Mouse (Mus musculus) hindbrain, embryonic 11.5 days (tissue): ENCODE data around the gene Prkn. TPM values are rescaled to one million over a fixed set of nuclear protein-coding genes. Genes with fewer than 3 reads are reported as not detected.

ENCODE experiments used
- ATAC-seq: fragments of 200-750 bp; cut with Nextera tagmentation; 2 replicates; pipeline ENCODE4 v1.8.0; 2017; ENCODE audit warnings: mild to moderate bottlenecking, moderate TSS enrichment, moderate library complexity; ENCODE audit not compliant: low FRiP score
- DNase-seq: peaks from one replicate; pipeline ENCODE4 v3.0.0-alpha.2; 2015; ENCODE audit warnings: low spot score
- H3K27ac ChIP-seq: fragments of 300-500 bp; sonication (generic); 2 replicates; pipeline ENCODE4 v1.5.1; 2014; ENCODE audit warnings: mild to moderate bottlenecking, low read depth, low read length
- H3K27me3 ChIP-seq: fragments of 300-500 bp; sonication (generic); 2 replicates; pipeline ENCODE4 v1.6.1; 2014; ENCODE audit warnings: mild to moderate bottlenecking, low read length, moderate library complexity, mixed read lengths; ENCODE audit not compliant: control insufficient read depth, insufficient read depth
- H3K36me3 ChIP-seq: fragments of 300-500 bp; sonication (generic); 2 replicates; pipeline ENCODE4 v1.6.1; 2014; ENCODE audit warnings: mild to moderate bottlenecking, low read length, moderate library complexity, mixed read lengths; ENCODE audit not compliant: control insufficient read depth, insufficient read depth
- H3K4me1 ChIP-seq: fragments of 300-500 bp; sonication (generic); replicated peaks from 2 replicates; pipeline ENCODE4 v1.6.1; 2014; ENCODE audit warnings: low read length, mixed read lengths; ENCODE audit not compliant: control insufficient read depth, insufficient read depth
- H3K4me2 ChIP-seq: fragments of 300-500 bp; sonication (generic); replicated peaks from 2 replicates; pipeline ENCODE4 v1.6.1; 2014; ENCODE audit warnings: mild to moderate bottlenecking, low read depth, low read length
- H3K4me3 ChIP-seq: fragments of 300-500 bp; sonication (generic); 2 replicates; pipeline ENCODE4 v1.5.1; 2014; ENCODE audit warnings: low read depth, low read length
- H3K9ac ChIP-seq: fragments of 300-500 bp; sonication (generic); 2 replicates; pipeline ENCODE4 v1.6.1; 2014; ENCODE audit warnings: low read depth, low read length
- H3K9me3 ChIP-seq: fragments of 300-500 bp; sonication (generic); 2 replicates; pipeline ENCODE4 v1.6.1; 2016; ENCODE audit warnings: low read length; ENCODE audit not compliant: control insufficient read depth
- WGBS: fragments of 180-500 bp; shearing (Covaris S2); extraction: QIAGEN DNeasy Blood & Tissue Kit; methylation state at CpG from one replicate; pipeline ENCODE4 v1.1.7; 2014; 5-methylcytosine and 5-hydroxymethylcytosine counted together
- polyA plus RNA-seq: library from polyadenylated mRNA; unstranded; fragments of >200 nt; fragmentation: Nextera tagmentation; extraction: Ambion mirVana; gene quantifications from 2 replicates; pipeline ENCODE4 v1.2.1, GENCODE M21; 2014

The Prkn gene
- polyA plus RNA-seq, 1 experiment from 2014 or later = 1.9 TPM

DNA sequence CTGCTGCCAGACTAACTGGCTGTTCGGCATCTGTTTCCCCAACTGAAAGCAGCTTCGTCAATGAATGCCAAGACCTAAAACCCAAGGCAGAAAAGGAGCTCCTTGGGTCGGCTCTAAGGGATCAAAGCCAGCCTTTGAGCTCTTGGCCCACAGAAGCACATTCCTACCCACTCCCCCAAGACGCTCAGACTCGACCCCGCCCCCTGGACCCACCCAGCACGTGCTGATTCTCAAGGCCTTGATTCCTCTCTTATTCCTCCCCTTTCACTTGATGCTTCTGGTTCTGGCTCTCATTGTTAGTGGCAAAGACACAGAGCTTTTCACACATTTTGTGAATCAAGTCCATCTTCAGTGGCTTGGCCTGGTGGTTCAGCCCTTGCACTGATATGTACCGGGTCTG is 979.3 kb downstream of the Prkn start:
- no peaks in the 10 kb centered on the region for H3K4me1 ChIP-seq
- H3K4me2 ChIP-seq = no peak overlapping the region
- H3K36me3 ChIP-seq = no peaks in the 10 kb centered on the region
- no peak overlapping the region for H3K27ac ChIP-seq
- no peaks in the 10 kb centered on the region for H3K9me3 ChIP-seq
- ATAC-seq = no peak
- no peaks in the 10 kb centered on the region for H3K27me3 ChIP-seq
- 50% methylated on average over 8 of the region's 8 CpGs for WGBS
- no peak for DNase-seq
- H3K4me3 ChIP-seq = no peak overlapping the region
- no peak overlapping the region for H3K9ac ChIP-seq

DNA sequence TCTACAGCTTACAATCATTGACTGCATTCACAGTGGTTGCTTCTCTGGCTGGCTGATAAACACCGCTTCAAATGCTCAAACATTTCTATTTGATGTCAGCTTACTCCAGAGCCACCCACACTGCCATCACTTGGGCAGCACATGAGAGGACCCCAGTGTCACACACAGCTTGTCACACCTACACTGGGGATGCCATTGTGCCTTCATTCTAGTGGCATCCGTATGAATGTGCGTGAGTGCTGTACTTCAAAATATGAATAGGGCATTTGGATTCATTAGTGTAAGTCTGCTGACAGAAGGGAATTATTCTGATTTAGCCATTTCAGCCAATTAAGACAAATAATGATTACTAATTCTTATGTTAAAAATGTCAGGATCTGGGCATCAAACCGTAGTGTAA is 980.6 kb downstream of the Prkn start:
- DNase-seq (no peak), ATAC-seq (no peak)
- 93% methylated on average over 4 of the region's 4 CpGs for WGBS

DNA sequence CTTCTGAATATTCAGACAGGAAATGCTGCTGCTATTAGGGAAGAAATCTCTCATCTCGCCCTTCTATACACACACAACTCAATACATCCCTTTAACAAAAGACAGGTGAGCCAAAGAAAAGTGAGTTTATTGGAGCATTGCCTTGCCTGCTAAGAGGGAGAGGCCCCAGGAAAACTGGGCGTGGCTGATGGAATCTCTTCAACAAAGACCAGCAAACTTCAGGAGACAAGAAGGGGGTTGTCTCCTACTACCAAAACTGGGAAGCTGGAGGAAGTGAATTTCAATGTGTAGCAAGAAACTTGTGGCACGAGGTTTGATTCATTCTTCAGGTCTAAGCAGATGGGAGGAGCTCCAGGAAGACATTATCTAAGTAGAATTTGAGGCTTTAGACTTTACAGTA is 989.3 kb downstream of the Prkn start:
- WGBS = 68% methylated on average over 3 of the region's 3 CpGs
- ATAC-seq (no peak), DNase-seq (no peak)
- Histone ChIP-seq H3K4me1 (no peaks in the 10 kb centered on the region), H3K36me3 (no peaks in the 10 kb centered on the region), H3K27me3 (no peaks in the 10 kb centered on the region), H3K9me3 (no peaks in the 10 kb centered on the region), H3K4me3 (no peak overlapping the region), H3K4me2 (no peak overlapping the region), H3K27ac (no peak overlapping the region), H3K9ac (no peak overlapping the region)

More for the DNA sequence above, 980.6 kb downstream of the Prkn start:
- Histone ChIP-seq H3K9ac (no peak overlapping the region), H3K4me1 (no peaks in the 10 kb centered on the region), H3K9me3 (no peaks in the 10 kb centered on the region), H3K4me3 (no peak overlapping the region), H3K4me2 (no peak overlapping the region), H3K27me3 (no peaks in the 10 kb centered on the region), H3K36me3 (no peaks in the 10 kb centered on the region), H3K27ac (no peak overlapping the region)

DNA sequence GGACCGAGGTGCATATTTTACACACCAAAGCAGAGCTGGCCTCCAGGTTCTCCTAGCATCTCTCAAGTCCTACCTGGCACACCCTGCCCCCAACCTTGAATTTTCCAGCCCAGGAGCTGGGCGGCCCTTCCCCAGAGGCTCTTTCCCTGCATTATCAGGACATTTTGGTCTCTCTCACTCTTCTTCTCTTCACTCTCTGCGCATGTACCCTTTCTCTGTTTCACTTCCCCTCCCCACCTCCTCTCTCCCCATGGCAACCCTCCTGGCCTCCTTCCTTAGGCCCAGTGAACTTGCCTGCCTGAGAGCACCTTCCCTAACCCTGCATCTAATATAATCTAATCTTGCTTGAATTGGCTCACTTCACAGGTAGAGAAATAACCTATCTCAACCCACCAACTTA is 996.9 kb downstream of the Prkn start:
- no peak for ATAC-seq
- WGBS = 95% methylated on average over 3 of the region's 3 CpGs

DNA sequence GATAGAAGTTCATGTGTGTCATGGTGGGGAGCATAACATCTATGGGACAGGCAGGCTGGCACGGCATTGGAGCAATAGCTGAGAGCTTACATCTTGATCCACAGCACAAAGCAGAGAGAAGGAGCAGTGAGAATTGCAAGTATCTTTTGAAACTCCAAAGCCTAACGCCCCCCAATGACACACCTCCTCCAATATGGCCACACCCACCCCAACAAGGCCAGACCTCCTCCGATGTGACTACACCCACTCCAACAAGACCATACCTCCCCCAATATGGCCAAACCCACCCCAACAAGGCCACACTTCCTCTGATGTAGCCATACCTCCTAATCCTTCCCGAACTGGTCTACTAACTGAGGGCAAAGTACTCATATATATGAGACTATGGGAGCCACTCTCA is 1004.3 kb downstream of the Prkn start:
- H3K4me3 ChIP-seq = no peak overlapping the region
- no peak overlapping the region for H3K27ac ChIP-seq
- 96% methylated on average over 4 of the region's 4 CpGs for WGBS
- no peaks in the 10 kb centered on the region for H3K27me3 ChIP-seq
- ATAC-seq (no peak), DNase-seq (no peak)
- H3K9me3 ChIP-seq = no peaks in the 10 kb centered on the region
- no peak overlapping the region for H3K4me2 ChIP-seq
- no peaks in the 10 kb centered on the region for H3K36me3 ChIP-seq
- H3K9ac ChIP-seq = no peak overlapping the region
- H3K4me1 ChIP-seq = no peaks in the 10 kb centered on the region

More for the DNA sequence above, 996.9 kb downstream of the Prkn start:
- Histone ChIP-seq H3K9ac (no peak overlapping the region), H3K36me3 (no peaks in the 10 kb centered on the region), H3K9me3 (no peaks in the 10 kb centered on the region), H3K27me3 (no peaks in the 10 kb centered on the region), H3K4me2 (no peak overlapping the region), H3K27ac (no peak overlapping the region), H3K4me1 (no peaks in the 10 kb centered on the region), H3K4me3 (no peak overlapping the region)
- no peak for DNase-seq

DNA sequence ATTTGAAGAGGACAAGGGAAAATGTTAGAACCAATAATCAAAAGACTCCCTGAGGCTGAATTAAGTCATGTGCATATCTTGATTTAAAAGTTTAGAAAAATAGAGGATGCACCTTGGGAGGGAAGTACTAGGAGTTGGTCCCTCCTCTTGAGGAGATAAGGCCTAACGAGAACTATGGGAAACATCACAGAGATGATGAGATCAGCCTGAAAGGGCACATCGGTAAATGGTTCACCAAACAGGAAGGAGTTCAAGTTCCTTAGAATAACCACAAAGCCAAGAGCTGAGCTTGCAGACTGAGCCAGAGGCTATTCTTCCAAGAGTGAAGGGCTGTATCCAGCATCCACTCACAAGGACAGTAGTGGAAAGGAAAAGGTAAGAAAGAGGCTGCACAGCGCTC is 1004.8 kb downstream of the Prkn start:
- 94% methylated on average over 3 of the region's 3 CpGs for WGBS

DNA sequence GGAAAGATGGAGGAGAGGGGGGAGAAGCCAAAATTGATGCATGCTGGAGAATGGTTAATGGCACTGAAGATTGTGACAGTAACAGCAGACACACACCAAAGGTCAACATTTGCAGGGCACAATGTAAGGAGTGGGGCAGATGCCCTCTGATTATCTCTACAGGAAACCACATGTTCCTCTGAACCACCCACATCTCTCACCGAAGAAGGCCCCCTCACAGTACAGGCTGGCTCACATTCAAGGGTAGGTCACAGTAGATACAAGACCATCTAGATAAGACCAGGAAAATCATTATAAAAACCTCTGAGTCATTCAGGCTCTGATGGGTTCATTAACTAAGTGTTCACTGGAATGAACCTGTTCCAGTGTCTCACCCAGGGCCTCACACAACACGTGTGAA is 1005.3 kb downstream of the Prkn start:
- no peak overlapping the region for H3K4me3 ChIP-seq
- no peaks in the 10 kb centered on the region for H3K9me3 ChIP-seq
- ATAC-seq (no peak), DNase-seq (no peak)
- no peak overlapping the region for H3K4me2 ChIP-seq
- no peaks in the 10 kb centered on the region for H3K36me3 ChIP-seq
- no peaks in the 10 kb centered on the region for H3K27me3 ChIP-seq
- H3K27ac ChIP-seq = no peak overlapping the region
- WGBS = 69% methylated on average over 2 of the region's 2 CpGs
- H3K9ac ChIP-seq = no peak overlapping the region
- no peaks in the 10 kb centered on the region for H3K4me1 ChIP-seq

More for the DNA sequence above, 1004.8 kb downstream of the Prkn start:
- ATAC-seq (no peak), DNase-seq (no peak)
- H3K4me2 ChIP-seq = no peak overlapping the region
- no peaks in the 10 kb centered on the region for H3K27me3 ChIP-seq
- H3K4me3 ChIP-seq = no peak overlapping the region
- H3K9ac ChIP-seq = no peak overlapping the region
- no peaks in the 10 kb centered on the region for H3K9me3 ChIP-seq
- H3K4me1 ChIP-seq = no peaks in the 10 kb centered on the region
- no peaks in the 10 kb centered on the region for H3K36me3 ChIP-seq
- no peak overlapping the region for H3K27ac ChIP-seq

DNA sequence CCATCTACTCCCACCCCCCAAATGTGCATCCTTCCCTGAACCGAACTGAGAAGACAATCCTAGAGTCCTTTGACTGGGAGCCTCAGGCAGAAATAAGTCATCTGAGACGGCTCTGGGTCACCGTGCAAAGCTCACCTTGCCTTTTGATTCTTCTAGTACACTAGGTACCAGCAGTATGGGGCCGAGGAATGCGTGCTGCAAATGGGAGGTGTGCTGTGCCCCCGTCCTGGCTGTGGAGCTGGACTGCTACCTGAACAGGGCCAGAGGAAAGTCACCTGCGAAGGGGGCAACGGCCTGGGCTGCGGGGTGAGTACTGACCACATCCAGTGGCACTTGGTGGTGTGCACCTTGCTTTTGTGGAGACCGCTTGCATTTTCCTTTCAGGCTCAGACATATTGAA is 1014.4 kb downstream of the Prkn start:
- Histone ChIP-seq H3K9ac (no peak overlapping the region), H3K9me3 (no peaks in the 10 kb centered on the region), H3K27ac (no peak overlapping the region), H3K4me3 (no peak overlapping the region), H3K36me3 (no peaks in the 10 kb centered on the region), H3K4me2 (no peak overlapping the region), H3K27me3 (no peaks in the 10 kb centered on the region), H3K4me1 (no peaks in the 10 kb centered on the region)
- DNase-seq (no peak), ATAC-seq (no peak)
- 83% methylated on average over 10 of the region's 10 CpGs for WGBS

DNA sequence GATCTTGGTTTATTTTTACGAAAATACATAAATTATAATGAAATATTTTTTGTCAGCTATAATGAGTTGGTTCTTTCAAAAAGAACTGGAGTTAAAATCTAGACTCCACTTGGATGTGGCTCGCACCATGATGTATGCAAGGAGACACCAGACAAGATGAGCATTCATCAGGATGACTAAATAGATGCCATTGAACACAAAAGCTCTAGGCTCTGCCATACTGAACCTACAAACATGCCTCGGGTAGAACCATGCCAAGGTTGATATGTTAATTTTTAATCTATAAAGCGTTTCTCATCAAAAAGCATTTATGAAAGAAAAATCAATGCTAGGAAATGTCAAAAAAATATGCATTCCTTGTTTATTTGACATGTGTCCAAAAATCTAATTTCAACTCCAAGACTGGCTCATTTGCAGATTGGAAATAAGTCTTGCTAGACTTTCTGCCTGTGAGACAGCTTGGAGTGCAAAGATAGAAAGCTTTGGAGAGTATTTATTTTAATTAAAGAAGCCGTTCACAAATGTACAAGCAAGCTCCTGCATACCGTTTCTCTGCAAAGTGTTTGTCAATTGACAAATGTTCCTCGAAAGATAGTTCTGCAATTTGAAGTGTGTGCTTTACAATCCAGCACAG is 1018.7 kb downstream of the Prkn start:
- Histone ChIP-seq H3K4me2 (no peak overlapping the region), H3K4me1 (no peaks in the 10 kb centered on the region), H3K36me3 (no peaks in the 10 kb centered on the region), H3K9ac (no peak overlapping the region), H3K9me3 (no peaks in the 10 kb centered on the region), H3K4me3 (no peak overlapping the region), H3K27me3 (no peaks in the 10 kb centered on the region), H3K27ac (no peak overlapping the region)
- ATAC-seq = no peak
- no peak for DNase-seq
- 88% methylated on average over 7 of the region's 7 CpGs for WGBS
